Mouse (Mus musculus): Measurements from ENCODE around the gene Pcyt1b.

Gene Pcyt1b

DNA sequence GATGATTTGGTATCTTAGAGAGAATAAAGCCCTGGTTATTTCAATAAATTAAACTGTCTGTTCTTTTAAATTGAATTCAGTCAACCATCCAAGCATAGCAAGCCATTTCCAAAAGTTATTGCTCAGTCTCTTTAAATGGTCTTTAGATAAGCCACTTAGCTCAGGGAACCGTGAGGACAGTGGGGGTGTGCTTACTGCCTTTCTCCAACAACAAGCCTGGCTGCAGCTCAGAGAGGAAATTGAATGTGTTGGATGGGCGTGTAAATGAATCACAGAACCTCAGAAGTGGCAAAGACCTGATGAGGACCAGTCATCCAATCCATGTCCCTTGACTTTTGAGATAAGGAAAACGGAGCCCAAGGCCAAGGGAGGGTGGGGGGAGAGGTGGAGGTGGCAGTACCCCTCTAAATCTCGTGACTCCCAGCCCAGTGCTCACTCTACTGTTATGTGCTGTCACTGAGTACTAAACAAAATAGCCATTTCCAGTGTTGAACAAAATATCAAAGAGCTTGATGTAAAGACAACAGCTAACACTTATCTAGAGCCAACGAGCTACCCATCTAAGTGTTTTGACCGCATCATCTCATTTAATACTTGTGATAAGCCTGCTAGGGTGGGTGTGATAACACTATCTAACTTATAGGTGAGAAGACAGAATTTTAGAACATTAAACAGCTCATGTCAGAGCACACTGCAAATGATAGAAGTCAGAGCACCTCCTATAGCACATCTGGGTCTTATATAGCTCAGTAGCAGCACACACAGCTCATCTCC lies 78.5 kb downstream of the Pcyt1b start:
- no peak for DNase-seq (ENCODE audit: low spot score)

DNA sequence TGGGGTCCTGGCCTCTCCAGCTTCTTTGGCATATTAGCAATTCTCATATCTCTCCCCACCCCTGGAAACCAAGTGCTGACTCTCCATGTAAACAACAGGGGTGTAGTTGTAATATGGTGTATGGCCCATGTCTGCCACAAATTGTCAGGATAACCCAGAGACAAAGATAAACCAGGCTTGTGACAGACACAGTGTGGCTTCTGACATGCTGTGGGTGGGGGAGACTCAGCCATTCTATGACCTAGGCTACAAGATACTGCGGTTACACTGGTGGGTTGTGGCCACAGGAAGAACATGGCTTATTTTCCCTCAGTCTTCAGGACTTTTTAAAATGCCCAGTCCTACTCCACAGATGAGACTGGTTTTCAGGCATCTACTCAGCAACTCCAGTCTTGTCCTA lies 94.5 kb downstream of the Pcyt1b start:
- no peak for DNase-seq (ENCODE audit: low spot score)

DNA sequence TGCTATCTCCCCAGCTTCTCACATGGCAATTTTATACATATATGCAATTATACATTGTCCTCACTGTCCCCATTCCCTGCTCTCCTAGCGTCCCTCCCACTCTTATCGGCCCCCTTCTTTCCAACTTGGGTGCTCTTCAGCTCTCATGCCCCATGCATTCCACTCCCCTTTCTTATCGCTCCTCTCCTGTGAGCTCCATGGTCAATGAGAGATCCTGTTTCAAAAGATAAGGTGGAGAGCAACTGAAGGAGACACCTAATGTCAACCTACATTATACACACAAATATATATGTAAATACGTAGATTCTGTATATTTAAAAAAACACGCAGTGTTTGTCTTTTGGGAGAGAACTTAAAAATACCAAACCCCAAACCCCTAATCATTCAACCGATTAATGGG lies 95.9 kb downstream of the Pcyt1b start:
- no peak for DNase-seq (ENCODE audit: low spot score)

DNA sequence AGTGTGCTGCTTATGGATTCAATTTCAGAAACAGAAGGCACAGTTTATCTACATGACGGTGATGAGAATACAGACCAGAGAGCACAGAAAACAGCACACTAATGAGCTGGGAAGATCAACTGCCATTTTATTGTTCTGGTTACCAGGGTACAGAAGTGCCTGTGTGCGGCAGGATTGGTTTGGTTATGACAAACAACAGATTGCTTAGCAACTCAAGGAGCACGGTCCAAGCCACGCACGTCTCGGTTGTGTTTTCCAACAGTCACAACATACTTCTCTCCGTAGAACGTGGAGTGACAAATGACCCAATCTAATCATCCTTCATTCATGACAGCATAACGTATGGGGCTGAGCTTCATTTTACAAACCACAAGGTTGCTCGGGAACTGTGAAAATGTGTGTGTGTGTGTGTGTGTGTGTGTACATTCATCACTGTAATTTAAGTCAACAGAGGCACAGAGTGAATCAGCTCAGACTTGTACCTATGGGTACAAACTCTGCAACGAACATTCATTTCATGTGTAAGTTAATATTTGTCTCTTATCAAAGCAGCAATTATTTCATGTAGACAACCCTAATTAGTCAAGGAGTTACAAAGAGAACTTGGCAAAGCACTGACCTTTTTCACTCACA lies 100.7 kb downstream of the Pcyt1b start:
- DNase-seq (ENCODE audit: low spot score) = no peak

DNA sequence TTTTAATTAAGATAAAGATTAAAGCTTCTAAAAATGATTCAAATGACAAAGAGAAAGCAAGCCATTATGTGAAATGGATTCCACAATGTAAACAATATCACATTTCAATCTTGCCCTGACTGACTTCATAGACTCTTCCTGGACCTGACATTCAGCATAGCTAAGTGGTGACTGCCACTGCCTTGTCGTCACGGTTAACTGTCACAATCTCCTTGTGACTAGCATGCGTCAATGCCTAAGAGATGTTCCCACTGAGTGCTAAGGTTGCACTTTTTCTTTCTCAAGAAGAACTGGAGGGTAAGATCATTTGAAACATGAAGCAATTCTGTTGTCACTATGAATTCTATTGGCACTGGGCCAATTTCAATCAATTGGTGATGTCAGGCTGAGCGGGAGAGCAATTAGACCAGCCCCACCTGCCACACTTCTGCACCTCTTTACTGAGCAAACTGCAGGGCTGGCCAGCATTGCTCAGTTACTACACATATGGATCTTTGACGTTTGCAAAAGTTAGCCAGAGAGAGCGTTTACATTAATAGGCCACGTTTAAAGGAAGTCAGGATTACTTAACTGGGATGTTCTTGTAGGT lies 102.3 kb downstream of the Pcyt1b start:
- no peak for DNase-seq (ENCODE audit: low spot score)

DNA sequence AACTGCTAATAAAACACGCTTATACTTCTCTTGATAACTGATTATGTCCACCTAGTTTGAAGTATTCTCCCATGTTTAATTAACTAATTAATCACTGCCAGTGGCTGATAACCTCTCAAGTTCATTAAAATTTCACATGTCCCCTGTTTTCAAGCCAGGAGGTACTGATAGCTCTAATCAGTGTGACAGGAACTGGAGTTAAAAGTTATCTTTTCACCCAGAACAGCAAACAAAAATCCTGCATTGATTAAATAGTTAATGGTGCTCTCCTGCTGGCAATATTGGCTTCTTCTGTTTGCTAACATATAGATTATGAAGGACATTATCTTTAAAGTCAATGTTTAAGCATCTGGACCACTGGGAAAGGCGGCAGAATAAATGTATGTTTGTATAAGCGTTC lies 106.1 kb downstream of the Pcyt1b start:
- DNase-seq (ENCODE audit: low spot score) = no peak

DNA sequence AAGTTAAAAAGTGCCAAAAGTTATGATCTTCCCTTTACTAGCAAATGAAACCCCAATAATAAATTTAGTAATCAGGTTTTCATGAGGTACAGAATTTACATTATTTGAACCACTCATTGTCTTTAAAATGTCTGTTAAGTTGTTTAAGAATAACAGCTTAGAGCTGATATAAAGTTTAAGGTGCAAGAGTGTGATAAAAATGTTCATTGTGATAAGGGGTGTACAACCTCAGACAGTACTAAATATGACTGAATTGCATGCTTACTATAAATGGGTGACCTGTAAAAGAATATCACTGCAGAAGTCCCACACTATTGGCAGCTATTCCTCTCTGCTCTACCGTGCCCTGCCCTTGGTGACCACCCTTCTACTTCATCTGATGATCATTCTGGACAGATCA lies 134.9 kb downstream of the Pcyt1b start:
- DNase-seq (ENCODE audit: low spot score) = no peak

DNA sequence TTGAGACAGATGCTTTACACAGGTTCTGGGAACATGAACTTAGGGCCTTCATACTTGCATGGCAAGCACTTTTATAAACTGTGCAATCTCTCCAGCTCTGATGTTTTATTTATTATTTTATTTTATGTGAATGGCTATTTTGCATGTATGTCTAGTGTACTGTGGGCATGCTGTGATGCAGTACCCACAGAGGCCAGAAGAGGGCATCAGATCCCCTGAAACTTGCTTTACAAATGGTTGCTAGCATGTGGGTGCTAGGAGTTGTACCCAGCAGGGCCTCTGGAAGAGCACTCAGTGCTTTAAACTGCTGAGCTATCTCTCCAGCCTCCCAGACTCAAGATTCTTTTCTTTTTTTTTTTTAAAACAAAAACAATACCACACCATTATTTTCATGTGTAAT lies 138.5 kb downstream of the Pcyt1b start:
- DNase-seq (ENCODE audit: low spot score) = no peak
